Mouse (Mus musculus) telencephalon, adult 2 months (tissue): ENCODE measurements around the gene Fam122b.
A peak's percentile ranks its signal among the peaks of the same experiment; 100 is the strongest.
"Not testable (repeated sequence)": the region's sequence is repeated elsewhere in the genome, so short reads cannot be mapped to it uniquely, and the experiment has no call there.

Experiments used
- DNase-seq: peaks from one replicate; pipeline ENCODE4 v3.0.0-alpha.2; 2011; ENCODE audit warnings: low read depth, low spot score

Fam122b gene

DNA sequence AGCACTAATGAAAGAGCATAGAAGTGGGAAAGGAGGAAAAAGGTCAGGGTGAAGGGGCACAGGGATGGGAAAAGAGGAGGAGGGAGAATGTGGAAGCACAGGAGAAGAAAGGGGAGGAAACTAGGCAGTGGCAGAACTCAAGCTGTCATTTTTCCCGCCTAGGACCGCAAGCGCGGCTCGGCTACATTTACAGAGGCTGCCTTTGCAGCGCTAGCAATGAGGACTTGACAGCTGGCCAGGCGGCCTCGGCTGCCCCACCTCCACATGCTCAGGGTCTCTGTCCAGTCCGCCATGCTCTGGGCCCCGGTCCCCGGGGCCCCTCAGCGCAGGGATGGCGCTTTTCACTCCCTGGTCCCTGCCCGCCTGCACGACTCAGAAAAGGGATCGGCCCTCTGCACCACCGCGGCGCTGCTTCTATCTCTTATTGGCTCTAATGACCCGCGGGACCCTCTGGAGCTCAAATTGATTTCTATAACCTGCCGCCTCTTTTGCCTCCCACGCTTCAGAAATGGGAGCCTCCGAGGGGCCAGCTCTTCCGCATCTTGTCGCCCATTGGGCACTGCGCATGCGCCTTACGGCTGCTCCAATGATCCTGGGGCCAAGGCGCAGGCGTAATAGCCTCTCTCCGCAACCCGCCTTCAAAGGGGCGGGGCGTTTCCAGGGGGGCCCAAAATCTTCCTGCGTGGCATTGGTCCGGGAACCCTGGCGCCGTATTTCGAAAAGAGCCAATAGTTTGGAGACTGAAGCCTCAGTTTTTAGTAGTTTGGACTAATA, at the start of gene Fam122b:
TSS of gene Fam122b (minus strand) at position 517 of the 774 bp plus-strand sequence.
- peak; percentile 64 for DNase-seq

DNA sequence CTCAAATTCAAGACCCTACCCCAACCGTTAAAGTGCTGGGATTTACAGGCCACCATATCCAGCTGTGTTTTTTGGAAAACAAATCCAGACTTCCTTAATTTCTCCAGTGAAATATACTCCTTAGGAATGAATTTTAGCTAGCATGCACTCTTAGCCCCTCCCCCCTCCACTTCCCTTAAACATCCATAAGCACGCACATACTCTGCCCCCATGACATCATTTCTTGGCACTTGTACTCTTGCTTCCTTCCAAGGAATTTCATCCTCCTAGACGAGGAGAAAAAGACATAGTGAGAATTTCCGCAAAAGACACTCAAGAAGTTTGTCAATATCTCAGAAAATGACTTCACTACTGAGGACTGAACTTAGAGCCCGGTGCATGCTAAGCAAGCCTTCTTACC, 18.3 kb upstream of the Fam122b start:
- DNase-seq: no peak

DNA sequence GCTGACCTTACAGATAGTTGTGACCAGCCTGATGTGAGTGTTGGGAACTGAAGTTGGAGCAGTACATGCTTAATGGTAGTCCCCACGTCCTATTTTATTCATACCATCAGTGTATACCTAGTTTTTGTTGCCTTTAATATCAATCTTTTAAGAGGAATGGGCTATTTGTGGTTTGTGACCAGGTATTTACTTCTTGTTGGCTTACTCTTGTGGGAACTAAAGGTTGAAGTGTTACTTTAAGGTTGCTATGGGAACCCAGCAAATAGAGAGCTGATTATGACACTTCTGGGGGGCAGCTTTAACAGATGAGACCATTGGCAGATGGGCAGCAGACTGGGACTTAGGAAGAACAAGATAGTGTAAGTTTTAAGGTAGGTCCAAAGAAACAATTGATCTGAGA, 3.5 kb upstream of the Fam122b start, which contains the start of gene Fam122c:
TSS of gene Fam122c (plus strand) at position 301 of the 400 bp plus-strand sequence.
- no peak for DNase-seq

GRCm38 (mm10) chrX:53271628-53272027, 2.0 kb upstream of the Fam122b start:
- DNase-seq: not testable (repeated sequence)

DNA sequence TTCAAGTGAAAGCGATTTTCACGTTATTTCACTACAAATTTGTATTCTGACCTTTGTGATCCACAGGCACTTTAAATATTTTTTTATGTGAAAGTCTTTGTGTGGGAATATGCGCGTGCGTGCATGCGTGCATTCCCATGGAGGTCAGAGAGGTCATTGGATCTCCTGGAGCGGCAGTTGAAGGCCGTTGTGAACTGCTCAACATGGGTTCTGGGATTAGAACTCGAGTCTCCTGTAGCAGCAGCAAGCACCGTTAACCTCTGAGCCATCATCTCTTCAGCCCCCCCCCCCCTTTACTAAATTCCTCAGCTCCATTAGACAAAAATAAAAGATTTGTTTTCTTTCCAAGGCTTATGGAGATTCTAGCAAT, 443 bp upstream of the Fam122b start:
- no peak for DNase-seq

GRCm38 (mm10) chrX:53268856-53269255, 749 bp downstream of the Fam122b start:
- DNase-seq: no peak

DNA sequence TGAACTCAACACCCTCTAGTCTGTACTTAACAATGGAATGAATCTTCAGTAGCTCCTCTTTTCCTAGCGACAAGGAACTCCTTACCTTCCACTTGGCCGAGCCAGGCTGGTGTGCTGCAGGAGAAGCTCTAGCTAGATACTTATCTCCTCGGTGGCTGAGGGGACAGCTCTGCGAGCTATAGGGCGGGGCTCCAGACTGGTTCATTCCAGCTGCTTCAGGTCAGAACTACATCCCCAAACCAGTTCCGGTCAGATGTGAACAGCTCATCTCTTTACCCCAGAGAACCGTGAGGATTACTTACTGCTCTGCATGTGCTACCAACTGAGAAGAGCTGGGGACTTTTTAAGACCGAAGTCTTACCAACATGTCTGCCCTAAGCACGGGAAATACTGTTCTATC, 3.4 kb downstream of the Fam122b start:
- no peak for DNase-seq

DNA sequence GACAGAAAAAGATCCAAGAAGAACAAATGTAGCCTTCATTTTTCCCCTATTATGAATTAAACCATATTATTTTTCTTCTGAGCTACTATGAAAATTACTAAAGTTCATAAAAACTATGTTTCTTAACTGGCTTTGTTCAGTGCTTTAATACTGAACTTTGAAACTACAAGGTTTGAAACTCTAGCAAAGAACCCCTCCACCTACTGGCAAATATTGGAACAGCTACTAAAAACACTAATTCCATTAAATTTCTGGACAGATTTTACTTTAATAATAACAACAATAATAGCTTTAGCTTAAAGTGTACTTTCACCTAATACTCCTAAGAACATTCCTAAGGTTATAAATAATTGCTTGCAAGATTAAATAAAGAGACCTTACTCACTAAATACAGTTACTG, 14.4 kb downstream of the Fam122b start:
- no peak for DNase-seq

GRCm38 (mm10) chrX:53240011-53240410, 29.6 kb downstream of the Fam122b start, which contains the start of gene Plac1:
Gene Plac1, minus strand, starts transcription at chrX:53240111.
- no peak for DNase-seq

DNA sequence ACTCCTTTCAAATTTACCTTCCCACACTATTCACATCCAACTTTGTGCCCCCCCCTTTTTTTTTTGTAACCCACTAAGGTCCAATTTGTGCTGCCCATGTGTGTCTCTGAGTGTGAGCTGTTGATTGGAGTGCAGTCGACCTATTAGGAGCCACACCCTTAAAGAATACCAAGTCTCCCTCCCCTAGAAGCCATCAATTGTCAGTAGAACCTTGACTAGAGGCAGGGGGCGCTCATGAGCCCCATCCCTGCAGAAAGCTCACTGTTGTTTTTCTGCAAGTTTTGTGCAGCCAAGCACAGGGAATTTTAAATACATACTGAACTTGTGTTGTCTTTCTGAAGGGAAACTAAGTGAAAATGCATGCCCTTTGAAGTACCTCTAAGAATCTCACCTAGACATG, 31.6 kb downstream of the Fam122b start:
- no peak for DNase-seq

- no peak for DNase-seq
These were observed 33.2 kb downstream of the Fam122b start for GRCm38 (mm10) chrX:53236404-53236803.

- DNase-seq: no peak
These were observed 35.9 kb downstream of the Fam122b start for GRCm38 (mm10) chrX:53233689-53234088.

DNA sequence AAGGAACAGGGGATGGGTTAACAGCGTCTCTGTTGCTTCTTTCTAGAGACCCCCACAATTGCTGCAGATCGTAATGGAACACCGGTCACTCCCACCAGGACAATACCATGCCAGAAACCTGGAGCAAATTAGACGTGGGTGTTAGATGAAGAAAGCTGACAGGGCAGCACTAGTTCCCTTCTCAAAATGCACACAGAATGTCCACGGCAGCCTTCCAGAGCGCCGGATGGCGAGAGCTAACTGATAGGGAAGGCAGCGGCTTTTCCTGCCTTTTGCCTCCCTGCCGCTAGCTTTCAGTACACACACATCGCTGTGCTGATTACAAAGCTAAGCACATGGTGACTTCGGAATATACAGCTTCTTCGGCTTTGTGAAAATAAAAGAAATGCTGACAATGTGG, 37.6 kb downstream of the Fam122b start:
- DNase-seq: no peak

DNA sequence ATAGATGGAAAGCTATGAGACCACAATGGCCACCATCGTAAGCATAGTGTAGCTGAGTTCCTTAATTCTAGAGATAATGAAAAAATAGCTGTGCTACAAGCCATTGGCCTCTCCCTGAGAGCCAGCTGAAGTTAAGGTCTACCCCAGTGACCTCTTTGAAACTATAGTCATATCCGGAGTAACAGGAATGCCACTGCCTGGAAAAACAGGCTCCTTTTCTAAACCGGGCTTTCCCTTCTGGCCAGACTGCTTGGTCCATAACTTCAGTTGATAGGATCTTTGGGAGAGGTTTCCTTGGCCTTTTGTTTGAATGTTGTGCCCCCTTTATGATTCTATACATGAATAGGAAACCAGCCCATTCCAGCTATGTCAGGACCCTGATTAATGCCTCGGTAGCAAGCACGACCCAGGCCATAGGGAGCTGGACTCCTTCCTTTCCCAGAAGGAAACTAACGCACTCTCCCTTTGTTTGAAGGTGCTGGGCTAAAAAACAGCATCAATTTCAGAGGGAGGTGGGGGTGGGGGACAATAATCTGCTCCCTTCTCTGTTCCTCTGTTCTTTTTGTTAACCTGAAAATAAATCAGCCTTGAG, 45.2 kb downstream of the Fam122b start:
- no peak for DNase-seq

- DNase-seq: no peak
These were observed 48.8 kb downstream of the Fam122b start for GRCm38 (mm10) chrX:53220855-53221254.

DNA sequence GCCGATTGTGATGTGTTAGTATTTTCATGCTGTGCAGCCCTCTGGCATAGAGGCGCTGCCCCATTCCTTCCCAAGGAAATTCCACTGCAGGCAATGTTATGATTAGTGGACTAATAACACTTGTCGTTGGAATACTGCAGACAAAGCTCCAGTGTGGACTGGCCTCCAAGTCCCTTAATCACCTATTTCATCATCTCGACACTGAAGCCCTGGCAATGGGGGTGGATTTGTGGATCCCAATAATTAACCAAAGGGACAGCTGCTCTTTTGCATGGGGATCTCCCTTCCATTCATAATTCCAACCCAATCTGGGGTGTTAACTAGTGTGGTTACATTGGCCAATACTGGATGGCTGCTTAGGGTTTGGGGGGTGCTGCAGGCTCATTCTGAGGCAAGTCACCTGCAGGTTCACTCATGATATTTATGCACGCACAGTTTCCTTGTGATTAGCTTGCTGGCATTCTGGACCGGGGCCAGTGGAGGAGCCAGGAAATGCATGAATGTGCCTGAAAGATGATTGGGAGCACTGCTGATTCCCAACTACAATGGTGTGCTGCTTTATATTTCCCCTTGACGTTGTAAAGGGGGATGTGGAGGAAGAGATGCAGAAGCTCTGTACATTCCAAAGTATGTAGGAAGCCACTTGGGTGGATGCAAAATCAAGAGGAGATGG, 54.9 kb downstream of the Fam122b start:
- no peak for DNase-seq

GRCm38 (mm10) chrX:53213838-53214237, 55.8 kb downstream of the Fam122b start:
- no peak for DNase-seq

GRCm38 (mm10) chrX:53212485-53212884, 57.1 kb downstream of the Fam122b start:
- no peak for DNase-seq

- peak; percentile 24 for DNase-seq
These were observed 57.7 kb downstream of the Fam122b start for GRCm38 (mm10) chrX:53211756-53212483.

DNA sequence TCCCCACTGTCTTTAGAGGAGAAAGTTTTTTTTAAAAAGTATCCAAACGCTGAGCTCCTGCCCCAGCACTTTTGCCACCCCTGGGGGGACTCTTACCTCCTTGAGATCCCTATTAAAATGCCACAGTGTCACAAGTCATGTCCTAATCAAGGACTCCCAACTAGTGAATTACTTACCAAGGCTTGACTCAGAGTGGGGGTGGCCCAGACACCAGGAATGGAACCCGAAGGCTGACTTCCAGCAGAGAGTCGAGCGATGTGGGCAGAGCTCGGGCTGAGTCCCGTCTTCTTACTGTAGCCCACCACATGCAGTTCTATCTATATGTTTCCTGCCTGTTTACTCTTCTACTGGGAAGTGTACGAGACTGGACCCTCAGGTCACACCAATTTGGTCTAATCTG, 60.2 kb downstream of the Fam122b start:
- DNase-seq: no peak

DNA sequence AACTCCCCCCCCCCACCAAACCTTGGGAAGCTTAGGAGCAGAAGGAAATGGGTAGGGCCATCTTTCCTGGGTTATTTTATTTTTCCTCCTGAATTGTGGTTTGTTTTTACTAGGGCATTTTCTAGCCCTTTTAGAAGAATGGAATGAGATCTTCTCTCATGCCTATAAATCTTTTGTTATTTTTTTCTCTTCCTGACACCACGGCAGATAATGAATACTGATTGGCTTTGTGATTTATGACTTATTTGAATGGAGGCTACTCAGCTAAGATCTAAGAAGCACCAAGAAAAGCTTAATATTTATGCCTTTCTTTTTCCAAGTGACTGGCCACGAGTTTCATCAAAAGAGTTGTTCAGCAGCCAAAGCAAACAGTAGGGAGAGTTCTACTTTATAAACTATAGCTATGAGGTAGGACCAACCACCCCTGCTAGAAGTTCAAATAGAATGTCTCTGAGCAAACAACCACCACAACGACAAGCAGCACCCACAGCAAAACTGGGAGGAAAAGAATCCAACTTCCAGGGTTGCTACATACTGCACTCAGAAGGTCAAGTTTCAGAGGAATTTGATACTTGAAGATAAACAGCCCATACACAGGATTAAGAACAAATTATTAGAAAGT, 64.8 kb downstream of the Fam122b start:
- DNase-seq: no peak

GRCm38 (mm10) chrX:53201616-53202015, 68.0 kb downstream of the Fam122b start:
- no peak for DNase-seq
